Mouse (Mus musculus): ENCODE measurements around the gene Reln.

Gene Reln

DNA sequence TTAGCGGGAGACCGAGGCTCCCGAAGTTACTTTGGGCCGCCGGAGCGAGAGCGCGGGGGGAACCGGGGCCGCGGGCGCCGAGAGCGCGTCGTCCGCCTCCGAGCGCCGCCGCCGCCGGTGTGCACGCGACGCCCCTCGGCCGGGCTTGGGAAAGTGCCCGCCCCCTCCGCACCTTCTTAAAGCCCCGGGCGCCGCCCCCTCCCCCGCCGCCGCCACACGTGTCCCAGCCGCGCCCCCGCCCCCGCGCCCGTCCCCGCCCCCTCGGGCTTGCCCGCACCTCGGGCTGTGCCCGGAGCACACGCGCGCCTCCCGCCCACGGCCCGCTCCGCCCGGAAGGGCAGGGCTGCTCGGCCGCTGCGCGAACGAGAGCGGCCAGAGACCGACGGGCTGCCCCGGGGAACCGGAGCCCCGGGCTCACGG, at the start of gene Reln:
Gene Reln (minus strand): TSS at position 147 of the 420 bp plus-strand sequence.
- no peak for DNase-seq

DNA sequence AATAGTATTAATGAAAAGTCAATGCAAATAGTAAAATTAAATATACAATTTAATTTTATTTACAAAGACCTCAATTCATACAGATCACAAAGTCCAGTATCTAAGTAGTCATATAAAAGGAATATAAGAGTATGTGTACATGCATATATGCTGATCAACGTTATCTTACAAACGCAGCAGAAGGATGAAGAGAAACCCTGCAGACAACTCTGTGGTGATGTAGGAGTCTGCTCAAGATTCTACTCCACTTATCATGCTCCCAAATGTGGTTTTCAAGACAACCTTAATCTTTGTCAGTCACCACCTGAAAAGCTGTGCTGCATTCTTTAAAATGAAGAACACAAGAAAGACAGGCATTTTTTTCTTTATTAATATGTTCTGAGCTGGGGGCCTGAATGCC, 44.0 kb upstream of the Reln start:
- no peak for DNase-seq

DNA sequence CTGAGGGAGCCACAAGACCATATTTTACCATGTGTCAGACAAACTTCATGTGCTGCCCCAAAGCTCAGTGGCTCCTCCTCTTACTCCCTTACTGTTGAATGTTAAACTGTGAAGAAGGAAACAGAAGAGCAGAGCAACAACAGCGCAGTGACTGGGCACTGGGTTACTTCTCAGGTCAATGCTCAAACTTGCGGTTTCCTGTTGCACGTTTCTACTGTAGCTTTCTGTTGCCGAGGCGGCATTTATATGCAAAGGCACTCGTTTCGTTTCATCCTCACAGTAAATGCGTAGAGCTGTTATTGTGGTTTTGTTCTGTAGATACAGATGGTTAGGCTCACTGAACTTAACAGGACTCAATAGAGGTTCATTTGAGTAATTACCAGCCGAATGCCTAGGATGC, 16.0 kb upstream of the Reln start:
- DNase-seq: no peak

DNA sequence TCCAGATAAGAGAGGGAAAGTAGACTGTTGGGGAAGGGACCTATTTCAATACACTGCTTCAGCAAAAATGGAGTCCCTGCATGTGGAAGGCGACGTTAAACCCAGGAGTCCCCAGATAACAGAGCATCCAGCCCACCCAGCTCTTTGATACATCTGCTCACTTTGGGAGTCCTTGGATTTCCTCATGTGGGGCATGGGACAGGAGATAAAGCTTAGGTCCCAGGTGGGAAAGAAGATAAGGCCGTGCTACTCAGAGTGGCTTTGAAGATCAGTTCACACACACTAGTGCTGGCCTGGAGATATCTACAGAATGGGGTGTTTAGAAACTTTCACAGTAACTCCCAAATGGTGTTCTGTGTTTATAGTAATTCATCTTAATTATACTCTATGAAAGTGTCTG, 3.9 kb upstream of the Reln start:
- no peak for DNase-seq

- DNase-seq: no peak
Measured at GRCm38 (mm10) chr5:22347732-22348131, 3.2 kb upstream of the Reln start.

DNA sequence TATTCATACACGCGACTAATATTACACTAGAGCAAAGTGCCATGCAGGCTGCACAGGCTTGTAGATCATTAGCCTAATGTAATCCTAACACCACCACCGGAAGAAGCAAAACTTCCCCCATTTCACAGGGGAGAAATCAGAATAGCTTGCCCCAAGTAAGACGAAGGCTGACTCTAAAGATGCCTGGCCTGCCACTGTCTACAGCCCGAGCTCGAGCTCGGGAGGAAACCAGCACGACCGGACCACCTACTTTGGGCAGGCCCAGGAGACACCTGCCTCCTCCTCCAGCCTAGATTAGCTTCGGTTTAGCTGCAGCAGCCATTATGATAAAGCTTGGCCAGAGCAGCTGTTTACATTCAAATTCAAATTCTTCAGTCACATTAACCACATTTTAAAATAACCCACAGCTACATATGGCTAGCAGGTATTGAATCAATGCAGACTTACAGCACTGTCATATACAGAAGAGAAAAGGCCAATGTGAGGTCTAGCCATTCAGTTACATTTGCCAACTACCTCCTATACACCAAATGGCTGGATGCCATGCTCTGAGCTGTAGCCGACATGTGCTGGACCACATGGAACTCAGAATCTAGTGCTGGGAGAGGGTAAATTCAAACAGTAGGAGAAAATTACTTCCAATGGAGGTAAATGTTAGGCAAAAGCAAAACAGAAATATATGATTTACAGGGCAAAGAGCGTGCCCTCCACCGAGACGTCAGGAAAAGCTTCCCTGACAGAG, 1.6 kb upstream of the Reln start:
- no peak for DNase-seq

DNA sequence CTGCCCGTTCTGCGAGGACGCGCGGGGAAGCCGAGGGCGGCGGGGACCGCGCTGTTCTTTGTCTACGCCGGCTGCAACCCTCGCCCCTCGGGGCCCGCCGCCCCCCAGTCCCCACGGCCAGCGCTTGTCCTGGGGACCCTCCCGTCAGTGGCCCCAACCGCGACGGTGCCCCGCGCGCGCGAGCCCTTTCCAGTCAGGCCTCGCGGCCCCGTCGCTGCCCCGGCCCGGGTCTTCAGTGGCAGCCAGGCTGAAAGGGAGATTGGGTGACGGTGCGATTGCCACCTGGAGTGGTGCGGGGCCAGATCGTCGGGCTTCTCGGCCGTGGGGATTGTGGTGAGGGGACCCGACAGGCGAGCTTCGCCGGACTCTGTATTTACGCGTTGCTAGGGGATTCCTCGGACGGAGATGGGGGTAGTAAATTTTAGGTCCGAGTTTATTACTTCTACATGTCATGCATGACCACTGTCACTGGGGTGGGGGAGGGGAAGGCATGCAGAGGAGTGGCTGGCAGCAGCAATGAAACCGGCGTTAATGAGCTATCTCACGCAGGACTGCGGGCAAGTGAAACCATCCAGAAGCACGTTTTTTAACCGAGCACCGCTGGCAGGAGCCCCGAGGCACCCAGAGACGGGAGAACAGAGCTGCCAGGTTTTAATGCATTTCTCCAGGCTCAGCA, 612 bp upstream of the Reln start:
- no peak for DNase-seq

DNA sequence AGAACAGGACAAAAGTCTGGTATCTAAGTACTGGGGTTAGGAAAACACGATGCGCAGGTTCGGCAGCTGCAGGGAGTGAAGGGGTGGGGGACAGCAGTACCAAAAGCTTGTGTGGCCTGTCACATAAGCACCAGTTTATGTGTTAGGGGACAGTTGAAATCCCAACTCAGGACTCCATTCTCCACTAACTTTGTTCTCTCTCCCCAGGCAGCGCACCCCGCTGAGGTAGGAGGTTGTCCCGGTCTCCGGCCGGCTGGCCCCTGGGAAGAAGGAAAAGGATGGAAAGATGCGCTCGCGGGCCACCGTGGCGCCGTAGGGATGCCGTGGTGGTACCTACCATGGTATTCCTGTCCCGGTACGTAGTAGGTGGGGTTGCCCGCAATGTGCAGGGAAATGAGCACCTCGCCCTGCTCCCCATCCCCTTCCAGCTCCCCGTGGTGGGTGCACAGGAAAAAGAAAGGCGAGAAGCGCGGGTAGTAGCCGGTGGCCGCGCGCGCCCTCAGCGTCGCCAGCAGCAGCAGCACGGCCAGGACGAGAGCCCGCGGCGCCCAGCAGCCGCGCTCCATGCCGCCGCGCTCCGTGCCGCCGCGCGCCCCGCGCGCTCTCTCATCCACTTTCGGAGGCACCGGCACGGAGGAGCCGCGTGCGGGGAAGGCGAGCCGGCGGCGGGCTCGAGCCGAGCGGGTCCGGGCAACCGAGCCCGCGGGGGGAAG, 503 bp downstream of the Reln start:
- peak; percentile 38 for DNase-seq

DNA sequence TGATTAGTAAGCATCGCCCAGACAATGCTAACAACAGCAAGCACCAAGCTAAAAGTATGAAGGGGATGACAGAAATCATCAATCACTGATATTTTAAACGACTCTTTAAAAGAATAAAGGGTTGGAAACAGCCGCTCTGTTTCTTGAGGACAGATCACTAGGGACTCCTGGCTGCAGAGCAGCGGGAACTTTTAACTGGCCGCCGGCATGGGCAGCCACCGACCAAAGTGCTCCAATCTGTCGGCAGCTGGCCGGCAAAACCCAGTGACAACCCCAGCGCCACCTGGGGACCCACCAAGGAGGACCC, 1.0 kb downstream of the Reln start:
- no peak for DNase-seq

GRCm38 (mm10) chr5:22342461-22342860, 2.0 kb downstream of the Reln start:
- DNase-seq: no peak

DNA sequence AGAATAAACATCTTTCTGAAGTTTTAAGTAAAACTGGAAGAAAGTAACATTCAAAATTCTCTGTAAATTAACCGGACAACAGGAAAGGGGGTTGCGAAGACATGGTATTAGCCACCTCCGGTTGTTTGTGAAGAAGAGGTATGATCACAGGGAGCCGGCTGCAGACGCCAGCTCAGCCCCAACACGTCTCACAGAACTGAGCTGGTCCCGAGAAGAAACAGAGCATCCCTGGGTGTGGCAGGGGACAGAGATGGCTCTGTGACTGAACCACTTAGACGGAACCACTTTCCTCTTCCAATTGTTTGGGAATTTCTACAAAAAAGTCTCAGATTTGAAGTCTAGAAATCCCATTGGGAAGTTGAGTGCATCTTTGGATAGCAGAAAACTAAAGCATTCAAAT, 3.5 kb downstream of the Reln start:
- no peak for DNase-seq

DNA sequence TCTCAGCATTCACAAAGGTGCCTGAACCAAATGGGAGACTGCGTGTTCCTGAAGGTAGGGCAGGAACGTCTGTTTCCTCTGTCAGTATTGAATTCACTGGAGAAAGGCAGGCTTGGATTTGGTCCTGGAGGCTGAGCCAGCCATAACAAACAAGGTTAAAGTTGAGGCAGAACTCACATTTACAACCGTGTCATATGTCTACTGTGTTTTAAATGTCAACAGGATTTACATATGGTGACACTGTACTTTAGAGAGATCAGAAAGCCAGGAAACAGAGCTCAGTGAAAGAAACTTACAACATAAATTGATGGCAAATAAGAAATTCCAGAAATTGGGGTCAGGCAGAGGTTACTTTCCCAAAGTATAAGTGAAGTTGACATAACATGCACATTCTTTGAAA, 9.1 kb downstream of the Reln start:
- no peak for DNase-seq

GRCm38 (mm10) chr5:22330802-22331201, 13.7 kb downstream of the Reln start:
- DNase-seq: no peak

DNA sequence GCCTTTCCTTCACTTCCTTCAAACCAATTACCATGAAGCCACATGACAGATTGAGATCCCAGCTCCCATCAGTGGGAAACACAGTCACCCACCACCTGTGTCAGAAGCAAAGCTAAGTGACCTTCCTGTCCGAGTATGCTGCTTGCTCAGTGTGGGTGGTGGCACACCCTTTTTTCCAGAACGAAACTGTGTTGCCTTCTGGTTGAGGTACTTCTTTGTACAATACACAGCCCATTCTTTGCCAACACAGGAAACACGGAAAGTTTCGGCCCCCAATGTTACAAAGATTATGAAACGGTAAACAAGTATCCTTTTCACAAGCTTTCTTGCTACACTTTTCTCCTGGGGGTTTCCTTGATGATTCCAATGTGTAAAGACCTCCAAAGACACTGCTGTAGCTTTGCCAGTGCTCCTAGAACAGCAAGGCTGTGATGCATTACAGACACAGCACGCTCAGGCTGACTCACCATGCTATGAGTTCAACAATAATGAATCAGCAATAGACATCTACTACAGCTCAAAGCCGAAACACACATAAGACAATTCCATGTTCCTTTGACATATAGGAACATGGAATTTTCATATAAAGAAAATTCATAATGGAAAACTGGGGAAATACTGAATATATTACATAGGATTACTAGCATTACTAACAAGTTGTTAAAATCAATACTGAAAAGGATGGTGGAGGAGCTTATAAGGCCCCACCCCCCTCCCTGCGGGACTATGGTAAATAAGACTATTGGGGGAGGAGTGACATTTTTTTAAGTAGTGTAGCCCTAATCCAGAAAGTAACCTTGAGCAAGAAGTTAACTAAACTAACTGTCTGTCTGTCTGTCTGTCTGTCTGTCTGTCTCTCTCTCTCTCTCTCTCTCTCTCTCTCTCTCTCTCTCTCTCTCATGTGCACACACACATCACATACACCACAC, 15.8 kb downstream of the Reln start:
- no peak for DNase-seq

GRCm38 (mm10) chr5:22327170-22327569, 17.3 kb downstream of the Reln start:
- peak; percentile 67 for DNase-seq

- DNase-seq: no peak
Measured at GRCm38 (mm10) chr5:22323801-22324200, 20.7 kb downstream of the Reln start.

DNA sequence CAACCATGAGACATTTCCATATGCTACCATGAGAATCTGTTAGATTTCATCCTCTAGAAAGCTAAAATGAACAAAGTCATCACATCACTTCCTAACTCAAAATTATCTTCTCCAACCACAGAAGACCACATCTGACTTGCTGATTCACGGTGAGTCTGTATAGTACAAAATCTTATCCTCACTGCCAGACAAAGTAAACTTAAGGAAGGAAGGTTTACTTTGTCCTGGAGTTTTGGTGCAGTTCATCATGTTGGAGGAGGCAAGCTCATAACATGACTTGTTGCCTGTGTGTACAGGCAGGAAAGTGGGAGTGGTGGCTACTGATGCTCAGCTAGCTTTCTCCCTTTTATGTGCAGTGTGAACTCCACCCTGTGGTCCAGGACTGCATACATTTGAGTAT, 26.7 kb downstream of the Reln start:
- DNase-seq: no peak

DNA sequence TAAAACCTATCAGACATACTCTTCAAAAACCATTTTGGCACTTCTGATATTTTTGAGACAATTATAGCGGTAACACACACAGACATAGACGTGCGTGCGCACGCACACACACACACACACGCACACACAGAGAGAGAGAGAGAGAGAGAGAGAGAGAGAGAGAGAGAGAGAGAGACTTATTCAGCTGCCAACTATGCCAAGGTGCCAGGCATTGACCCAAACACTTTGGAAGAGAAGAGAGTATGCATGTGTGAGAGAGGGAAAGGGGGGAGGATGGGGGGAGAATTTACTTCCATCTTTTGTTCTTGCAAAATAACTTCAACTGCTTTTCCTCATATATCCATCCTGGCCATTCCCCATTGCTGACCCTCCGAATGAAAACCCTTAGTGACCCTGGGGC, 28.0 kb downstream of the Reln start:
- no peak for DNase-seq

GRCm38 (mm10) chr5:22315990-22316389, 28.5 kb downstream of the Reln start:
- DNase-seq: no peak

DNA sequence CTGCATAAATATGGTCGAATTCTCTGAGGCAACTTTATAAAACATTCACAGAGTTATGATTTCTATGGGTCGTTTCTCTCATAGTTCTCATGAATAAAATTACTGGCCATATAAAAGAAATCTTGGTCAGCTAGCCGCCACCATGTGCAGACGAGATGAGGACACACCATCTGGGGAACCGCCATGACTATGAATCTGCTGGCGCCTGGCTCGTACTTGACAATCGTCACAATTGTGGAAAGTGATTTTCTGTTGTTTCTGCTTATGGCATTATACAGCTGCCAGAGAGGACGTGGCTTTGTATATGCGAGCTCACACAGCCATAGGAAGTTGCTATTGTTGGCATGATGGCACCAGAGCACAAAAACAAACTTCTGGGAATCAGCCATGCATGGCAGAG, 31.5 kb downstream of the Reln start:
- no peak for DNase-seq

DNA sequence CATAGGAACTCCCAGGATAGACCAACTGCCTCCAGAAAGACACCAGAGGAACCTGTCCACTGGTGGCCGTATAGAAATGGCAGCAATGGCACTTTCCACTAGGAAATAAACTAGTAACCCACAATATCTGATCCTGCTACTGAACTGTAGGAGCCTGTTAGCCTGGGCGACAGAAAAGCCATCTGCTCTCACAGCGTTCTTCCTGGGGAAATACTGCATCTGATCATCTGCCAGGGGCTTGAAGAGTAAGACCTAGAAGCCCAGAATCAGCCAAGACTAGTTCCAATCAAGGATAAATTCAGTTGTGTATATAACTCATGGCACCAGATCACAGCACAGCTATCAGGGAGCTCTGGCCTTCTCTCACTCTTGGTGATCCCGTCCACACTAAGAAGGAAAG, 33.5 kb downstream of the Reln start:
- DNase-seq: no peak

- DNase-seq: no peak
Measured at GRCm38 (mm10) chr5:22309001-22309400, 35.5 kb downstream of the Reln start.

DNA sequence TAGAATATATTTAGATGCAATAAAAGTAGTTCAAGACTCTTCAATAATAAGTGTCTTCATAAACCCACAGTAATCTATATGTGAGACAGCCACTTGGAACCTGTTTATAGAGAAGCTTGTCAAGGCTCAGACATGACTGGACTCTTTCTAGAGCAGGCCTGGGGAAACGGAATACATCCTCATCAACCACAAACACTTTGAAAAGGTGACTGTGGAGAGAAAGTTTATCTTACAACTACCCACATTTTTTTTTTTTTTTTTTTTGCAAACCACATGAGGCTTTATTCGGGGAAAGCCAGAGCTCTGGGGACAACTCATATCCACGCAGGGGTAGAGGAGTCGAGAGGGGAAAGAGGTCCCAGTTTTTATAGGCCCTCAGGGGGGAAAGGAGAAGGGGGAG, 36.6 kb downstream of the Reln start:
- no peak for DNase-seq
